11 mouse cellular contexts compared by ENCODE assay signal in genomic region chr19:42238341-42238715, GRCm38 (mm10). TPM values are rescaled to one million over a fixed set of nuclear protein-coding genes. Genes with fewer than 3 reads are reported as not detected.
A peak's percentile ranks its signal among the peaks of the same experiment; 100 is the strongest.
DNase-seq lines count a peak whose midpoint lies in the region; ATAC-seq lines count a peak whose summit lies in the region.
"Had no signal": no experiment of that assay in that cellular context is flagged by ENCODE, and none has a peak within 500 bp of the region (broad histone marks: within the 10 kb centered on the region; RNA-seq: fewer than 3 reads in every experiment).

No protein-coding gene starts in this region.

- peak overlapping the region; percentile 77 for H3K27ac ChIP-seq in neural tube, embryonic 13.5 days (replicated peaks)
- peak overlapping the region; percentile 70 for H3K27ac ChIP-seq in heart, embryonic 11.5 days (ENCODE audit: low read depth, low read length)
- no peak overlapping the region for H3K27ac ChIP-seq in midbrain, embryonic 11.5 days (ENCODE audit: low read depth, low read length)
- H3K27ac ChIP-seq: embryonic facial prominence, embryonic 15.5 days; liver, embryonic 13.5 days had no signal

- H3K9me3 ChIP-seq in neural tube, embryonic 13.5 days = no peaks in the 10 kb centered on the region
- H3K9me3 ChIP-seq in heart, embryonic 11.5 days (replicated peaks; ENCODE audit: control insufficient read depth, low read length) = no peaks in the 10 kb centered on the region
- no peaks in the 10 kb centered on the region for H3K9me3 ChIP-seq in midbrain, embryonic 11.5 days (ENCODE audit: control insufficient read depth, low read length)
- H3K9me3 ChIP-seq: embryonic facial prominence, embryonic 15.5 days; liver, embryonic 13.5 days had no signal

- ATAC-seq in neural tube, embryonic 13.5 days (ENCODE audit: low read depth) = peak; percentile 27; the same call in 1 of the 2 replicates
- no peak; the same call in 1 of the 2 replicates for ATAC-seq in heart, embryonic 11.5 days (replicated peaks; ENCODE audit: insufficient number of reproducible peaks, low FRiP score, low TSS enrichment)
- ATAC-seq in midbrain, embryonic 11.5 days (ENCODE audit: low FRiP score) = no peak
- ATAC-seq: inflammation-experienced regulatory T-cells, adult 6 months had no signal

- no peak overlapping the region for H3K4me3 ChIP-seq in neural tube, embryonic 13.5 days
- H3K4me3 ChIP-seq in heart, embryonic 11.5 days (ENCODE audit: low read depth, low read length) = no peak overlapping the region
- H3K4me3 ChIP-seq in midbrain, embryonic 11.5 days (ENCODE audit: low read depth, low read length) = no peak overlapping the region
- H3K4me3 ChIP-seq: embryonic facial prominence, embryonic 15.5 days; liver, embryonic 13.5 days had no signal

- no peak overlapping the region for H3K9ac ChIP-seq in neural tube, embryonic 13.5 days
- H3K9ac ChIP-seq in heart, embryonic 11.5 days (ENCODE audit: low read depth, low read length) = peak overlapping the region; percentile 16; the same call in 1 of the 2 replicates
- H3K9ac ChIP-seq in midbrain, embryonic 11.5 days (ENCODE audit: low read length) = no peak overlapping the region
- H3K9ac ChIP-seq: embryonic facial prominence, embryonic 15.5 days; liver, embryonic 13.5 days had no signal

- 69% methylated on average over 7 of the region's 7 CpGs for WGBS in neural tube, embryonic 13.5 days
- 48% methylated on average over 7 of the region's 7 CpGs for WGBS in heart, embryonic 11.5 days (ENCODE audit: insufficient replicate concordance)
- 66% methylated on average over 7 of the region's 7 CpGs for WGBS in midbrain, embryonic 11.5 days

- peak; percentile 25 for DNase-seq in cerebellum, adult 8-10 months
- no peak for DNase-seq in cerebellum, postnatal 4 days (ENCODE audit: low spot score in 2 of 2)
- DNase-seq in neural tube, embryonic 10.5 days (ENCODE audit: extremely low spot score, low spot score) = no peak
- DNase-seq in telencephalon, adult 2 months (ENCODE audit: low read depth, low spot score) = peak; percentile 44
- no peak for DNase-seq in kidney, adult 11 months
- DNase-seq in midbrain, embryonic 11.5 days (ENCODE audit: low spot score, missing footprints) = no peak
- DNase-seq: liver, embryonic 13.5 days had no signal

- no peak overlapping the region for H3K4me2 ChIP-seq in neural tube, embryonic 13.5 days
- H3K4me2 ChIP-seq in heart, embryonic 11.5 days = peak overlapping the region; percentile 47
- H3K4me2 ChIP-seq in midbrain, embryonic 11.5 days = no peak overlapping the region
- H3K4me2 ChIP-seq: embryonic facial prominence, embryonic 15.5 days; liver, embryonic 13.5 days had no signal

- no peaks in the 10 kb centered on the region for H3K27me3 ChIP-seq in neural tube, embryonic 13.5 days
- H3K27me3 ChIP-seq in heart, embryonic 11.5 days (ENCODE audit: control insufficient read depth, insufficient read depth, low read length) = no peaks in the 10 kb centered on the region
- no peaks in the 10 kb centered on the region for H3K27me3 ChIP-seq in midbrain, embryonic 11.5 days (ENCODE audit: control insufficient read depth, insufficient read depth, low read length)
- H3K27me3 ChIP-seq: embryonic facial prominence, embryonic 15.5 days; liver, embryonic 13.5 days had no signal

- no peaks in the 10 kb centered on the region for H3K36me3 ChIP-seq in neural tube, embryonic 13.5 days
- H3K36me3 ChIP-seq in heart, embryonic 11.5 days (ENCODE audit: control insufficient read depth, insufficient read depth, low read length) = no peaks in the 10 kb centered on the region
- H3K36me3 ChIP-seq in midbrain, embryonic 11.5 days (ENCODE audit: control insufficient read depth, insufficient read depth, low read length) = no peaks in the 10 kb centered on the region
- H3K36me3 ChIP-seq: embryonic facial prominence, embryonic 15.5 days; liver, embryonic 13.5 days had no signal

- peaks cover 26% of the 10 kb centered on the region for H3K4me1 ChIP-seq in neural tube, embryonic 13.5 days (replicated peaks)
- peaks cover 15% of the 10 kb centered on the region for H3K4me1 ChIP-seq in heart, embryonic 11.5 days (ENCODE audit: control insufficient read depth, insufficient read depth, low read length)
- H3K4me1 ChIP-seq in midbrain, embryonic 11.5 days (ENCODE audit: control insufficient read depth, insufficient read depth, low read length) = no peaks in the 10 kb centered on the region
- H3K4me1 ChIP-seq: liver, embryonic 13.5 days had no signal

RNA-seq across cellular contexts. Expression of gene Golga7b, which starts 9.0 kb away (rescaled TPM):
- 42.3 and 48.7 TPM in 2 replicates for polyA plus RNA-seq in neural tube, embryonic 13.5 days (2015; fragmentation: Nextera tagmentation; extraction: Ambion mirVana)
- polyA plus RNA-seq in heart, embryonic 11.5 days (2014; fragmentation: Nextera tagmentation; extraction: Ambion mirVana) = 0.10 and 0.20 TPM in 2 replicates
- 2.3 and 2.8 TPM in 2 replicates for polyA plus RNA-seq in midbrain, embryonic 11.5 days (2014; fragmentation: Nextera tagmentation; extraction: Ambion mirVana)
- polyA plus RNA-seq: inflammation-experienced regulatory T-cells, adult 6 months had no signal

RNA-seq across cellular contexts. Expression of gene Sfrp5, which starts 36.3 kb away (rescaled TPM):
- polyA plus RNA-seq in neural tube, embryonic 13.5 days (2015; fragmentation: Nextera tagmentation; extraction: Ambion mirVana) = 20.0 and 26.8 TPM in 2 replicates
- 5.7 and 6.1 TPM in 2 replicates for polyA plus RNA-seq in heart, embryonic 11.5 days (2014; fragmentation: Nextera tagmentation; extraction: Ambion mirVana)
- 0.11 and 0.14 TPM in 2 replicates for polyA plus RNA-seq in midbrain, embryonic 11.5 days (2014; fragmentation: Nextera tagmentation; extraction: Ambion mirVana)
- polyA plus RNA-seq: inflammation-experienced regulatory T-cells, adult 6 months had no signal

Comparison
In these comparisons a context has a peak if more than half of its experiments do, and no peak if none do; other contexts are left out.
1. DNase-seq: peak in cerebellum, adult 8-10 months (single experiment) and telencephalon, adult 2 months (single experiment); none in cerebellum, postnatal 4 days (0 of 2), neural tube, embryonic 10.5 days (single experiment), kidney, adult 11 months (single experiment) and midbrain, embryonic 11.5 days (single experiment).
2. RNA of gene Golga7b, which starts 9.0 kb away (polyA plus RNA-seq): 42.3 to 48.7 TPM in neural tube, embryonic 13.5 days; 2.3 to 2.8 TPM in midbrain, embryonic 11.5 days and 0.10 to 0.20 TPM in heart, embryonic 11.5 days; every median in the first group is over 10 times any median in the second.